Mouse (Mus musculus) kidney, embryonic 14.5 days (tissue): ENCODE data around the gene Ifit2. TPM values are rescaled to one million over a fixed set of nuclear protein-coding genes. Genes with fewer than 3 reads are reported as not detected.

Experiments
- ATAC-seq: fragments of 200-750 bp; cut with Nextera tagmentation; 2 replicates; pipeline ENCODE4 v1.8.0; 2017; ENCODE audit warnings: moderate number of reproducible peaks, mild to moderate bottlenecking, moderate TSS enrichment, moderate library complexity; ENCODE audit not compliant: low FRiP score, low TSS enrichment
- H3K27ac ChIP-seq: fragments of 300-500 bp; sonication (generic); 2 replicates; pipeline ENCODE4 v1.5.1; 2014; ENCODE audit warnings: low read depth, mild to moderate bottlenecking, low read length, moderate library complexity, mixed read lengths
- H3K27me3 ChIP-seq: fragments of 300-500 bp; sonication (generic); 2 replicates; pipeline ENCODE4 v1.6.1; 2014; ENCODE audit warnings: mild to moderate bottlenecking, low read length; ENCODE audit not compliant: control insufficient read depth, insufficient read depth
- H3K36me3 ChIP-seq: fragments of 300-500 bp; sonication (generic); 2 replicates; pipeline ENCODE4 v1.6.1; 2014; ENCODE audit warnings: low read length, mixed read lengths; ENCODE audit not compliant: control insufficient read depth, insufficient read depth
- H3K4me1 ChIP-seq: fragments of 300-500 bp; sonication (generic); 2 replicates; pipeline ENCODE4 v1.6.1; 2014; ENCODE audit warnings: low read length, mixed read lengths; ENCODE audit not compliant: control insufficient read depth, insufficient read depth
- H3K4me2 ChIP-seq: fragments of 300-500 bp; sonication (generic); replicated peaks from 2 replicates; pipeline ENCODE4 v1.6.1; 2014; ENCODE audit warnings: low read depth, mild to moderate bottlenecking, low read length
- H3K4me3 ChIP-seq: fragments of 300-500 bp; sonication (generic); 2 replicates; pipeline ENCODE4 v1.5.1; 2014; ENCODE audit warnings: mild to moderate bottlenecking, low read length
- H3K9ac ChIP-seq: fragments of 300-500 bp; sonication (generic); 2 replicates; pipeline ENCODE4 v1.6.1; 2014; ENCODE audit warnings: low read depth, mild to moderate bottlenecking, low read length, moderate library complexity
- H3K9me3 ChIP-seq: fragments of 300-500 bp; sonication (generic); 2 replicates; pipeline ENCODE4 v1.6.1; 2016; ENCODE audit warnings: low read length; ENCODE audit not compliant: control insufficient read depth
- WGBS: fragments of 180-500 bp; shearing (Covaris S2); extraction: QIAGEN DNeasy Blood & Tissue Kit; methylation state at CpG from one replicate; pipeline ENCODE4 v1.1.7; 2014; 5-methylcytosine and 5-hydroxymethylcytosine counted together
- polyA plus RNA-seq: library from polyadenylated mRNA; unstranded; fragments of >200 nt; fragmentation: Nextera tagmentation; extraction: Ambion mirVana; gene quantifications from 2 replicates; pipeline ENCODE4 v1.2.1, GENCODE M21; 2014

Gene Ifit2
- polyA plus RNA-seq, 1 experiment from 2014 or later, result 9.8 TPM

DNA sequence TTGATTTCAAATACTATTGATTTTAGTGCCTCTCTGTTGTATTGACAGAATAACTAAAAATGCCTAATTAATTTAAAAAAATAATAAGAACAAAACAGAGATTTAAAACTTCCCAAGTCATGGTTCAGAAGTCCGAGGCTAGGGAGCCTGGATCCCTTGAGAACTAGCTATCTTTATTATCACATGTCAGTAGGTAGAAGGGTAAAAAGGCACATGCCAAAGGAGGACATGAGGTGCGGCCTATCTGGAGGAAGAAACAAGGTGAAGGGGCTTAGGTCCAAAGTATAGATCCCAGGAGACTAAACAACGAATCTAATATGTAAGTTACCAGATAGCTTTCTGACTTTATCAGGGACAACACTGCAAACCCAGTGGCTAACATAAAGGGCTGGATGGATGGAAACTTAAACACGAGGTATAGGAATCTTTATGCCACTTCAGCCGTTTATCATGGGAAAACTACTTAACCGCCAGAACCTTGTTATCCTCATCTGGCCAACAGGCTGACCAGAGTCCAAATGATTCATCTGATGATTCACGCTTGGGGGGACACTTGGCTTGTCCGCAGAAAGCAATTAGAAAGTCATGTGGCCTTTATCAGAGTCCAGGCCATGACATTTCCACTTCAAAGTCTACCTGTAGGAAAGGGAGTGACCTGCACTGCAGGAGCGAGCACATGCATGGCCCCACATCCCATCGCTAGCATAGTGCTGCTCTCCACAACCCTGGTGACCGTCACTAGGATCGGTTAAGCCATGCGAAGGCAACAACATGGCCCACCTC lies 32.5 kb upstream of the Ifit2 start:
- H3K36me3 ChIP-seq, result 0 out of 2 replicates have a peak, but pooled peaks cover 3% of the 10 kb centered on the region
- H3K27ac ChIP-seq, result no peak overlapping the region
- no peak overlapping the region for H3K4me2 ChIP-seq
- ATAC-seq, result no peak
- no peak overlapping the region for H3K9ac ChIP-seq
- whole genome bisulfite sequencing, result 88% methylated on average over 13 of the region's 13 CpGs
- H3K4me3 ChIP-seq, result no peak overlapping the region
- H3K4me1 ChIP-seq, result no peaks in the 10 kb centered on the region
- no peaks in the 10 kb centered on the region for H3K9me3 ChIP-seq
- H3K27me3 ChIP-seq, result no peaks in the 10 kb centered on the region

DNA sequence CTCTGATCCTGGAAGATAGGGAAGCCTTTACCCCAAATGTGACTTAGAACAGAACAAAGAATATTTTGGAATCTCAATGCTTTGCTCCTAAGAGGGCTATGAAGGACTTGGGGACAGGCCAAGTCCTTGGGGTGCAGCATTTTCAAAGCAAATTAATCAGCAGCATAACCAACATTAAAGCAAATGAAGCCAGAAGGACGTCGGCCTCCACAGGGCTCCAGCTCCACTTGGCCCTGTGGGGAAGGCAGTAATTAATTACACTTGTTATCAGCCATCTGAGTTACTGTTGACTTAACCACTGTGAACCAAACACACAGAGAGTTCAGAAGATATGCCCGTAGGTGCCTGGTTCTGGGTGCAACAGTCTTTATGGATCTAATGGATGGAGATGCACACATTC lies 31.7 kb upstream of the Ifit2 start:
- Histone ChIP-seq H3K4me1 (no peaks in the 10 kb centered on the region), H3K9ac (no peak overlapping the region), H3K36me3 (0 out of 2 replicates have a peak, but pooled peaks cover 3% of the 10 kb centered on the region), H3K4me2 (no peak overlapping the region), H3K27ac (no peak overlapping the region), H3K4me3 (no peak overlapping the region), H3K27me3 (no peaks in the 10 kb centered on the region), H3K9me3 (no peaks in the 10 kb centered on the region)
- 58% methylated on average over 3 of the region's 3 CpGs for WGBS
- no peak for ATAC-seq

DNA sequence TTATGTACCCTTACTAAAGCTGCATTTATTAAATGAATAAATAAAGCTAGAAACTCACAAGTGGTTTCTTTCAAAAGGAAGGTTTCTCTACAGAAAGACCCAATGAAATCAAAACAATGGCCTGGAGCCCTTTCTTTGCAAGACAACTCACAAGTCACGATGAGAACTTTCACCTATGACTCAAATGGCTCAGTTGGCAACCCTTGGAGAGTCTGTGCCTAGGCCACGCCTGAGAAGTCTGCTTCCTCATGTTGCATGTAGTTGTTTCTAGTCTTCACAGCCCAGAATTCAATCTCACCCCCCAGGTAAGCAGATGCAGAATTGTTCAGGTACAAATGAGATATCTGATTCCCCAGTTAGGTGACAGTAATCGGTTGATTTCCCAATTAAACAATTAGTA lies 30.8 kb upstream of the Ifit2 start:
- no peak for ATAC-seq
- 87% methylated on average over 3 of the region's 3 CpGs for WGBS

DNA sequence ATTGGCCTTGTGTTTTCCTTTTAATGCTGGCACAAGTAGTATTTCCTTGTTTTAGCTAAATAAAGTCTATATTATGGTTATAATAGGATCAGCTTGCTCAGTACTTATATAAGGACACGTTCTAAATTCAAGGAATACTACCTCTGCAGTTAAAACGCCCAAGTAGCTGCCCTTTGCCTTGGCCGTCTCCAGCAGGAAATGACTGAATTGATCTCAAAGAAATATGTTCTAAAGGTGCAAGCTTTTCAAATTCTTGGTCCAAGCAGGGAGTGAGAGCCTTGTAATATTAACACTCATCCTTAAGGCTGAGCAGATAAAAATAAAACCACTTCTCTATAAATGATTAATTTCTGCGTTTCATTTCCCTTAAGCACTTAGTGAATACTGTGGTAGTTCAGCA lies 30.4 kb upstream of the Ifit2 start:
- Histone ChIP-seq H3K9ac (no peak overlapping the region), H3K27me3 (no peaks in the 10 kb centered on the region), H3K27ac (no peak overlapping the region), H3K4me1 (no peaks in the 10 kb centered on the region), H3K36me3 (0 out of 2 replicates have a peak, but pooled peaks cover 3% of the 10 kb centered on the region), H3K4me3 (no peak overlapping the region), H3K9me3 (no peaks in the 10 kb centered on the region), H3K4me2 (no peak overlapping the region)
- WGBS, result 81% methylated on average over 4 of the region's 4 CpGs
- ATAC-seq, result no peak

More for the DNA sequence above, 30.8 kb upstream of the Ifit2 start:
- H3K9me3 ChIP-seq, result no peaks in the 10 kb centered on the region
- H3K4me1 ChIP-seq, result no peaks in the 10 kb centered on the region
- no peak overlapping the region for H3K4me2 ChIP-seq
- no peak overlapping the region for H3K27ac ChIP-seq
- no peaks in the 10 kb centered on the region for H3K27me3 ChIP-seq
- H3K4me3 ChIP-seq, result no peak overlapping the region
- H3K36me3 ChIP-seq, result 0 out of 2 replicates have a peak, but pooled peaks cover 3% of the 10 kb centered on the region
- no peak overlapping the region for H3K9ac ChIP-seq

DNA sequence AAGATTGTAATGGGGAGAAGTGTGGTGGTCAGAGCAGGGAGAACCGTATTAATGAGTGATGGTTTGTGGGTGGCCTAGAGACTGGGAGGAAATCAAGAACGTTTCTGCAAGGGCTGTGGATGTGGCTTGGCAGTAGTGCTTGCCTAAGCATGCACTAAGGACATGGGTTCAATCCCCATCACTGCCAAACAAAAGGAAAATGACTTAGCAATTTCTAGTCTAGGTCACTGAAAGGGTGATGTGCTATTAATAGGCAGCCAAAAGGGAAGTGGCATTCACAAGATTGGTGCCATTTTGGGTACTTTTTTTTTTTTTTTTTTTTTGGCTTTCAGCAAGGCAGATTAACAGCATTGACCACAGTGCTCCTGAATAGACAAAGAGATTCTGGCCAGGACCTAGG lies 29.1 kb upstream of the Ifit2 start:
- ATAC-seq, result no peak
- no peaks in the 10 kb centered on the region for H3K9me3 ChIP-seq
- 69% methylated on average over 2 of the region's 2 CpGs for WGBS
- no peak overlapping the region for H3K4me2 ChIP-seq
- no peak overlapping the region for H3K4me3 ChIP-seq
- no peak overlapping the region for H3K27ac ChIP-seq
- 0 out of 2 replicates have a peak, but pooled peaks cover 3% of the 10 kb centered on the region for H3K36me3 ChIP-seq
- H3K27me3 ChIP-seq, result no peaks in the 10 kb centered on the region
- no peaks in the 10 kb centered on the region for H3K4me1 ChIP-seq
- no peak overlapping the region for H3K9ac ChIP-seq

DNA sequence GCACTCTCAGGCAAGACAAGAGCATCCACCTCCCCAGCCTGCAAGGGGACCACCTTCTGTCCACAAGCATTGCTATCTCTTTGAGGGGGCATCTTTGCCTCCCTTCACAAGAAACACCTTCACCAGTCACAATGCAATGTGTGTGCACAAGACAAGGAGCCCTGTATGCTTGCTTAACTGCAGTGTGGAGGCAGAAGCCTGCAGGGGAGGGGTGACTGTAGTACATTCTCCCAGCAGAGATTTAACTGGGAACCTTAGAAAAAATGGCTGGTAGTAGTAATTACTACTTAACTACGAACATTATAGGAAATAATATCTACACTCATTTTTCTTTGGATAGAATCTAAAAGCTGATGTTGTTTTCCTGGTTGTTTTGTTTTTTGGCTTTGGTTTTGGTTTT lies 28.5 kb upstream of the Ifit2 start:
- no peak overlapping the region for H3K4me3 ChIP-seq
- H3K27ac ChIP-seq, result no peak overlapping the region
- no peaks in the 10 kb centered on the region for H3K27me3 ChIP-seq
- H3K9me3 ChIP-seq, result no peaks in the 10 kb centered on the region
- no peak overlapping the region for H3K4me2 ChIP-seq
- 0 out of 2 replicates have a peak, but pooled peaks cover 3% of the 10 kb centered on the region for H3K36me3 ChIP-seq
- ATAC-seq, result no peak
- H3K9ac ChIP-seq, result no peak overlapping the region
- H3K4me1 ChIP-seq, result no peaks in the 10 kb centered on the region
- WGBS, result 83% methylated on average over 1 of the region's 1 CpGs

DNA sequence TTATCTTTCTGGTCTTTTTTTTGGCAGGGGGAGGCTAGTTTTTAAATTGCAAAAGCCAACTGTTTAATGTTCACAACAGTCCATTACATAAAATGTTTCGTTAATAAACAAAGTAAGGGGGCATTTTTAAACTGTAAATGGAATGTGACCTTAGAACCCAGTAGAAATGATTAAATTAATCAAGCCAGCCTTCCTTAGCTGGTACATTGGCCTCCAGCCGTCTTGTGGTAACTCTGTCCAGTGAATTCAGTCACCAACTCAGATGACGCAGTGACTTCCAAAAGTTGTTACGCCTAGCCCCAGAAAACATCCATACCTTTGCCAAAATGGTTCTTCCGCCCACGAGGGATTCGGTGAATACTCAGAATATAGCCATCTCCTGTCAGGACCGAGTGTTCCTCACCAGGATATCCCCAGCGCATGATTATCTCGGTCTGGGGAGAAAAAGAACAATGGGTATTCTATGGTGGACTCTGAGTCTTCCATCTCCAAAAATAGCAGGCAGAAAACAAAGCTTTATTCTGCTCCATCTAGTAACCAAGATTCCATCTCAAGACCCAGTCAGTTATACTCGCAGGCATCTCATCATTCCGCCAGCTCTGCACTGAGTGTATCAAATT lies 27.3 kb upstream of the Ifit2 start:
- Histone ChIP-seq H3K4me2 (no peak overlapping the region), H3K9me3 (no peaks in the 10 kb centered on the region), H3K4me3 (no peak overlapping the region), H3K36me3 (0 out of 2 replicates have a peak, but pooled peaks cover 3% of the 10 kb centered on the region), H3K4me1 (no peaks in the 10 kb centered on the region), H3K27ac (no peak overlapping the region), H3K9ac (no peak overlapping the region), H3K27me3 (no peaks in the 10 kb centered on the region)
- no peak for ATAC-seq
- 90% methylated on average over 12 of the region's 12 CpGs for WGBS

DNA sequence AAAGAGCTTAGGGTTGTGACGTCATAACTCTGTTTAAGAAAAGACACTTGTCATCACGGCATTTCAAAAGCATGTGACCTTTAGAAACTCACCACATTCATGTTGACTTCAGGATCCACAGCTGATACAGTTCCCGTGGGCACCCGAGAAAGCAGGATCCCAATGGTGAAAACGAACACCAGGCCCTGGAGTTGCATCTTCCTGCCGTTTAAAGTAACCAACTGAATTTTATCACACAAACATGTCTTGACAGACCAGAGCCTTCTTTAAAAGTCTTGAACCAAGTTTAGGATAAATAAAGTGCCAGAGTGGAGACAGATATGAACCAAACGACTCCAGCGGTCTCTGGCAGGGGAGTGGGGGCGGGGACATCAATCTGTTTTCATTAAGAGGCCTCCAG lies 25.8 kb upstream of the Ifit2 start:
- ATAC-seq, result no peak
- Histone ChIP-seq H3K4me2 (no peak overlapping the region), H3K4me3 (no peak overlapping the region), H3K36me3 (no peaks in the 10 kb centered on the region), H3K9ac (no peak overlapping the region), H3K4me1 (no peaks in the 10 kb centered on the region), H3K27ac (no peak overlapping the region), H3K9me3 (no peaks in the 10 kb centered on the region), H3K27me3 (no peaks in the 10 kb centered on the region)
- 70% methylated on average over 9 of the region's 9 CpGs for WGBS

DNA sequence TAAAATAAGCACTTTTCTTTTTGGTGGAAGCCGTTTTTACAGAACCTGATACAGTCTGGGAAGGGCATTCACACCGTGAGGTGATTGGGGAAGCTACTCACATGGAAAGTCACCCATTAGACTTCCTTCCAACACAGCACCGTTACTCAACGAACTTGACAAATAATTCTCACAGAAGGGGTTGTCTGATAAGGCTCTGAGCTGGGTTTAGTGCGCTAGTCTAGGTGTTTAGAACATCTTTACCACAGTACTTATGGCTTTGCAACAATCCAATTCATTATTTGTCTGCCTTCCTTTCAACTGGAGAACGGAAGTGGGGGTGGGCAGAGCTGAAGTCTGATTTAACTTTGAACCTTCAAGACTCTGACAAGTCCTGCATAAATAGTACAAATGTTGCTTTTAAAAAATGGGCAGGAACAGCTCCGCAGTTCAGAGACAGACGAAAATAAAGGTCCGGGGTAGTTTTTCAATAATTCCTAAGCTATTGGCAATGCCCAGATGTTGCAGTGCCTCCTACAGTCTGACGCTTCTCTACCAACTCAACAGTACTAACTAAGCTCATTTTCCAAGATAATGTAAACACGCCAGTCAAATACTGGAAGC lies 24.1 kb upstream of the Ifit2 start:
- no peak; the same call in 1 of the 2 replicates for ATAC-seq
- Histone ChIP-seq H3K27ac (no peak overlapping the region), H3K9ac (peak overlapping the region; percentile 59; the same call in 1 of the 2 replicates), H3K36me3 (no peaks in the 10 kb centered on the region), H3K27me3 (no peaks in the 10 kb centered on the region), H3K4me1 (no peaks in the 10 kb centered on the region), H3K4me3 (peak overlapping the region; percentile 64), H3K4me2 (peak overlapping the region; percentile 84), H3K9me3 (no peaks in the 10 kb centered on the region)
- WGBS, result 36% methylated on average over 11 of the region's 11 CpGs
